In the genomic region with DNA sequence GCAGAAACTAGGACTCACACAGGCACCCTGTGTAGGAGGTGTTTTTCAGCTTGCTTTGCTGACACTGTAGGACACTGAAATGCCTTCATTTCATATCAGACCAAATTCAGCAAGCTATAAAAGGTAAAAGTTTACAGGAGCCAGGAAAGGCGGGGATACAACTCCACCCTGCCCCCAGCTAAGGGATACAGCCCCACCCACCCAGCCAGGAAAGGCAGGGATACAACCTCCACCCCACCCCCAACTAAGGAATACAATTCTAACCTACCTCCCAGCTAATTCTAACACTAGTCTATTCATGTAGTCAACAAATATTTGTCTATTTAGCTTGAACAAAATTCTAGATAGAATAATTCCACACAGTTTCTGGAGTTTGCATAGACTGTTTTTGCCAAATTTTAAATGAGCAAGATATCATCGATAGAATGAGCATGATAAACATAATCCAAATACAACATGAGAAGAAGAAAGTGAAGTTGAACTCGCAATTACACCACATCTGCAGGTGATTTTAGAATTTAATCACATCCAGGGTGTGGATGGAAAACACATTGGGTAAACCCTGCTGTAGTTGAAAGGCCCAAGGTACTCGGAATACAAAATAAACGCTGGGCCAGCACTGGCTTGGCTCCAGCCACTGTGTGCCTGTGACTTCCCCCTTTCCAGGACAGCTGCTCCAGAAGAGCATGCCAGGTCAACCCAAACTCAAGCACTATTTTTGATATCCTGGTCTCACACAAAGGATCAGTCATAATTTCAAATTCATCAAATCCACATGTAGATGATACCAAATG, we compare ENCODE assay signal across 13 mouse cellular contexts. TPM values are rescaled to one million over a fixed set of nuclear protein-coding genes. Genes with fewer than 3 reads are reported as not detected.
A peak's percentile ranks its signal among the peaks of the same experiment; 100 is the strongest.
DNase-seq lines count a peak whose midpoint lies in the region; ATAC-seq and TF ChIP-seq lines count a peak whose summit lies in the region.
"Had no signal": no experiment of that assay in that cellular context is flagged by ENCODE, and none has a peak within 500 bp of the region (broad histone marks: within the 10 kb centered on the region; RNA-seq: fewer than 3 reads in every experiment).

No protein-coding gene starts in this region.

- H3K27ac ChIP-seq in limb, embryonic 14.5 days (replicated peaks; ENCODE audit: low read depth, low read length) = no peak overlapping the region
- H3K27ac ChIP-seq: hindbrain, embryonic 12.5 days had no signal

- no peak; the same call in 1 of the 2 replicates for ATAC-seq in limb, embryonic 14.5 days (ENCODE audit: low FRiP score, low read depth)
- ATAC-seq in granulocyte monocyte progenitor cell, adult 5-6 weeks (replicated peaks; ENCODE audit: poor library complexity, severe bottlenecking) = no peak
- ATAC-seq: liver, postnatal 0 days had no signal

- no peak overlapping the region for H3K4me2 ChIP-seq in limb, embryonic 14.5 days (replicated peaks; ENCODE audit: low read depth, low read length, severe bottlenecking)
- H3K4me2 ChIP-seq: hindbrain, embryonic 12.5 days had no signal

- peaks cover 7% of the 10 kb centered on the region; the same call in 1 of the 2 replicates for H3K4me1 ChIP-seq in limb, embryonic 14.5 days (ENCODE audit: control insufficient read depth, insufficient read depth, low read length)
- H3K4me1 ChIP-seq: hindbrain, embryonic 12.5 days had no signal

- no peaks in the 10 kb centered on the region for H3K9me3 ChIP-seq in limb, embryonic 14.5 days (ENCODE audit: control insufficient read depth, low read length)
- H3K9me3 ChIP-seq: hindbrain, embryonic 12.5 days had no signal

- H3K27me3 ChIP-seq in limb, embryonic 14.5 days (ENCODE audit: control insufficient read depth, insufficient read depth, low read length) = no peaks in the 10 kb centered on the region
- H3K27me3 ChIP-seq: CH12.LX; hindbrain, embryonic 12.5 days had no signal

- WGBS in limb, embryonic 14.5 days = 24% methylated on average over 5 of the region's 5 CpGs

- DNase-seq in left cerebral cortex, postnatal 4 days = peak; percentile 25
- DNase-seq in left cerebral cortex, adult 9 months (ENCODE audit: low spot score in 2 of 2) = no peak
- DNase-seq in forelimb bud, embryonic 11.5 days (ENCODE audit: low read depth, low spot score) = peak; percentile 45
- DNase-seq in gastrocnemius, postnatal 36 days = peak; percentile 47 to 55
- peak; percentile 43 for DNase-seq in limb, embryonic 14.5 days (ENCODE audit: low spot score)
- no peak for DNase-seq in kidney, postnatal 14 days
- no peak for DNase-seq in thymus, postnatal 25 days
- DNase-seq: adrenal gland, postnatal 25 days; kidney, adult 2 months; liver, postnatal 0 days had no signal

- no peak overlapping the region for H3K9ac ChIP-seq in limb, embryonic 14.5 days (ENCODE audit: low read depth, low read length, severe bottlenecking)
- H3K9ac ChIP-seq: hindbrain, embryonic 12.5 days; liver, postnatal 0 days had no signal

- no peak for TF ChIP-seq POLR2A in limb, embryonic 14.5 days (IDR thresholded peaks at IDR 0.05; ENCODE audit: borderline replicate concordance, extremely low read depth, insufficient read depth, insufficient read length)

- H3K4me3 ChIP-seq in limb, embryonic 14.5 days (replicated peaks; ENCODE audit: low read length) = no peak overlapping the region
- H3K4me3 ChIP-seq: hindbrain, embryonic 12.5 days had no signal

- intact Hi-C loops in left cerebral cortex, postnatal 4 days (cut with DNase I) = no loop called here
- intact Hi-C loops in gastrocnemius, postnatal 36 days (cut with DNase I) = no loop called here

- H3K36me3 ChIP-seq in limb, embryonic 14.5 days (ENCODE audit: control insufficient read depth, insufficient read depth, low read length) = no peaks in the 10 kb centered on the region
- H3K36me3 ChIP-seq: hindbrain, embryonic 12.5 days had no signal

RNA-seq across cellular contexts. Expression of gene Ptgfr, which starts 7.1 kb away (rescaled TPM):
- 1 to 10 TPM; 1.3 to 1.8 TPM for total RNA-seq in left cerebral cortex, postnatal 4 days (2021)
- 1 to 10 TPM; 1.4 to 1.9 TPM for total RNA-seq in gastrocnemius, postnatal 36 days (2021)
- polyA plus RNA-seq in limb, embryonic 14.5 days (2012; rRNA removed) = 3.6 and 4.1 TPM in 2 replicates
- 7.2 and 8.7 TPM in 2 replicates for polyA plus RNA-seq in limb, embryonic 14.5 days (2014; fragmentation: Nextera tagmentation; extraction: Ambion mirVana)
- 0.04 TPM in 1 of 2 replicates, not detected in the other for total RNA-seq in granulocyte monocyte progenitor cell, adult 5-6 weeks (2014; fragmentation: Nextera tagmentation)
- total RNA-seq in granulocyte monocyte progenitor cell, adult 5-6 weeks (2017) = not detected in 2 replicates
- total RNA-seq: adrenal gland, postnatal 25 days; CH12.LX had no signal
- polyA plus RNA-seq: liver, postnatal 0 days had no signal

Comparison
In these comparisons a context has a peak if more than half of its experiments do, and no peak if none do; other contexts are left out.
1. DNase-seq: peak in left cerebral cortex, postnatal 4 days (single experiment), forelimb bud, embryonic 11.5 days (single experiment), gastrocnemius, postnatal 36 days (2 of 2) and limb, embryonic 14.5 days (single experiment); none in left cerebral cortex, adult 9 months (0 of 2), kidney, postnatal 14 days (single experiment) and thymus, postnatal 25 days (single experiment).